Mouse (Mus musculus): Measurements from ENCODE around the gene Agtpbp1.

DNA sequence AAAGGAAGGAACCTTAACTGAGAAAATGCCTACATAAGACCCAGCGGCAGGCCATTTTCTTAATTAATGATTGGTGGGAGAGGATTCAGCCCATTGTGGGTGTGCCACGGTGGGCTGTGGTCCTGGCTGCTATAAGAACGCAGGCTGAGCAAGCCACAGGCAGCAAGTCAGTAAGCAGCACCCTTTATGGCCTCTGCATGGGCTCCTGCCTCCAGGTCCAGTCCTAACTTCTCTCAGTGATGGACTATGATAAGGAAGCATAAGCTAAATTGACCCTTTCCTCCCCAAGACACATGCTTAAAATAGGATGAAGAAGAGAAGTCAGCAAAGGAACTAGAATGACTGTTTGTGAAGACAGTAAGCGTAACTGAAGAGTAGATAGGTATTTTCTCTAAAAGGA is 30.1 kb upstream of the Agtpbp1 start:
- TF ChIP-seq USF1 (IDR thresholded peaks at IDR 0.05; ENCODE audit: low read depth) = no peak
- no peak for TF ChIP-seq MYOG (IDR thresholded peaks at IDR 0.05; ENCODE audit: control insufficient read depth in 1 of 3, insufficient read depth in 1 of 3, insufficient read length in 2 of 3, low read depth in 2 of 3)
- no peak for TF ChIP-seq TCF12 (IDR thresholded peaks at IDR 0.05; ENCODE audit: insufficient read depth, poor library complexity, severe bottlenecking)
- no peak for TF ChIP-seq POLR2A (IDR thresholded peaks at IDR 0.05; ENCODE audit: insufficient read length, low read depth)
- no peak for TF ChIP-seq POLR2AphosphoS2 (IDR thresholded peaks at IDR 0.05; ENCODE audit: insufficient read length, low read depth)
- TF ChIP-seq CEBPB (IDR thresholded peaks at IDR 0.05; ENCODE audit: insufficient read depth, poor library complexity, severe bottlenecking) = no peak
- TF ChIP-seq MAX (IDR thresholded peaks at IDR 0.05; ENCODE audit: low read depth) = no peak
- TF ChIP-seq MYOD1 (IDR thresholded peaks at IDR 0.05; ENCODE audit: control insufficient read depth in 1 of 3, insufficient read length in 2 of 3, low read depth in 2 of 3) = no peak
- TF ChIP-seq E2F4 (IDR thresholded peaks at IDR 0.05; ENCODE audit: insufficient read depth) = no peak
